Comparison of ENCODE assay signal across 9 mouse cellular contexts in the genomic region with DNA sequence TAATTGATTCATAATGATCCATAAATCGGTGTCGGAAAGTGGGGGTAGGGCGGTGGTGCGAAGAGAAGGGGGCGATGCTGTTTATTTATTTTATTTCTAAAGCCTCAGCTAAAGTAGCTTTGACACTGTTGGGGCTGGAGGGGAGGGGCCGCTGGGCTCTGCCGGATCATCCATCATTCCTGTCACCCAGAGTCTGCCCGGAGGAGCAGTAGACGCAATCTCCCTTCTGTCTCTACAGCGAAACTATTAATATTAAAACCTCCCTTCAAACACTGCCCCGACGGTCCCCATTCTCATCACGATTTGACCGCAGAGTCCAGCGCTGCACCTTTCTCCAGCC.
DNase-seq lines count a peak whose midpoint lies in the region; ATAC-seq and TF ChIP-seq lines count a peak whose summit lies in the region.
"Had no signal": no experiment of that assay in that cellular context is flagged by ENCODE, and none has a peak within 500 bp of the region (broad histone marks: within the 10 kb centered on the region; RNA-seq: fewer than 3 reads in every experiment).

No protein-coding gene starts in this region.

- H3K4me3 ChIP-seq in heart, embryonic 15.5 days = peak overlapping the region; percentile 44
- H3K4me3 ChIP-seq in forebrain, embryonic 13.5 days = peak overlapping the region; percentile 26
- no peak overlapping the region for H3K4me3 ChIP-seq in cerebellum, adult 2 months (replicated peaks; ENCODE audit: insufficient read depth, low read depth, low read length)
- H3K4me3 ChIP-seq: erythroblast, embryonic 14.5 days had no signal

- TF ChIP-seq CTCF in cerebellum, adult 2 months (IDR thresholded peaks at IDR 0.05; ENCODE audit: borderline replicate concordance, insufficient read depth, low read depth, low read length) = no peak

- H3K9me3 ChIP-seq in heart, embryonic 15.5 days (replicated peaks) = no peaks in the 10 kb centered on the region
- H3K9me3 ChIP-seq in forebrain, embryonic 13.5 days (replicated peaks) = no peaks in the 10 kb centered on the region

- no peak for TF ChIP-seq POLR2A in cerebellum, adult 2 months (IDR thresholded peaks at IDR 0.05; ENCODE audit: borderline replicate concordance, insufficient read depth, low read length)

- peak overlapping the region; percentile 81 for H3K4me2 ChIP-seq in heart, embryonic 15.5 days
- peak overlapping the region; percentile 62 for H3K4me2 ChIP-seq in forebrain, embryonic 13.5 days

- intact Hi-C loops in heart, postnatal 36 days (cut with DNase I) = no loop called here
- intact Hi-C loops in gastrocnemius, postnatal 36 days (cut with DNase I) = no loop called here

- peaks cover 11% of the 10 kb centered on the region; the same call in 1 of the 2 replicates for H3K36me3 ChIP-seq in heart, embryonic 15.5 days
- H3K36me3 ChIP-seq in forebrain, embryonic 13.5 days (ENCODE audit: poor library complexity, severe bottlenecking) = peaks cover 12% of the 10 kb centered on the region

- DNase-seq in heart, postnatal 36 days = no peak
- peak; percentile 55 to 68 for DNase-seq in kidney, postnatal 36 days
- peak; percentile 82 for DNase-seq in neural tube, embryonic 10.5 days (ENCODE audit: extremely low spot score, low spot score)
- DNase-seq in cerebellum, adult 2 months = no peak
- DNase-seq in gastrocnemius, postnatal 36 days = no peak
- no peak for DNase-seq in ovary, postnatal 10 days (ENCODE audit: low spot score)

- WGBS in heart, embryonic 15.5 days = 5% methylated on average over 15 of the region's 15 CpGs
- WGBS in forebrain, embryonic 13.5 days = under 1% methylated on average over 15 of the region's 15 CpGs
- WGBS in cerebellum, adult 2 months = 5% methylated on average over 15 of the region's 15 CpGs

- H3K27ac ChIP-seq in heart, embryonic 15.5 days = peak overlapping the region; percentile 41
- H3K27ac ChIP-seq in forebrain, embryonic 13.5 days = peak overlapping the region; percentile 90
- H3K27ac ChIP-seq in cerebellum, adult 2 months (ENCODE audit: insufficient read depth, low read length) = no peak overlapping the region

- peak overlapping the region; percentile 36 for H3K9ac ChIP-seq in heart, embryonic 15.5 days
- H3K9ac ChIP-seq in forebrain, embryonic 13.5 days = peak overlapping the region; percentile 62

- peaks cover 22% of the 10 kb centered on the region for H3K4me1 ChIP-seq in heart, embryonic 15.5 days (replicated peaks)
- H3K4me1 ChIP-seq in forebrain, embryonic 13.5 days = peaks cover 49% of the 10 kb centered on the region
- H3K4me1 ChIP-seq in cerebellum, adult 2 months (ENCODE audit: control insufficient read depth, insufficient read depth, low read length) = no peaks in the 10 kb centered on the region; the same call in 1 of the 2 replicates

- no peak for ATAC-seq in heart, embryonic 15.5 days (replicated peaks; ENCODE audit: insufficient number of reproducible peaks, insufficient read depth, low FRiP score, low read depth)
- no peak for ATAC-seq in forebrain, embryonic 13.5 days

- H3K27me3 ChIP-seq in heart, embryonic 15.5 days = no peaks in the 10 kb centered on the region
- H3K27me3 ChIP-seq in forebrain, embryonic 13.5 days = peaks cover 10% of the 10 kb centered on the region; the same call in 1 of the 2 replicates
- H3K27me3 ChIP-seq in cerebellum, adult 2 months (ENCODE audit: control insufficient read depth, insufficient read depth, low read length) = peaks cover 15% of the 10 kb centered on the region; the same call in 1 of the 2 replicates

Comparison
In these comparisons a context has a peak if more than half of its experiments do, and no peak if none do; other contexts are left out.
1. DNase-seq: peak in kidney, postnatal 36 days (2 of 2) and neural tube, embryonic 10.5 days (single experiment); none in heart, postnatal 36 days (0 of 2), cerebellum, adult 2 months (0 of 2), gastrocnemius, postnatal 36 days (0 of 2) and ovary, postnatal 10 days (single experiment).